Mouse (Mus musculus) CH12.LX (cell line): Measurements from ENCODE around the gene Ahnak. TPM values are rescaled to one million over a fixed set of nuclear protein-coding genes. Genes with fewer than 3 reads are reported as not detected.

Experiments
- DNase-seq: peaks from one replicate; pipeline ENCODE4 v3.0.0-alpha.2; 2013; ENCODE audit errors: extremely low read depth
- H3K27ac ChIP-seq: 2 replicates; pipeline ENCODE4 v1.5.1; 2012; ENCODE audit warnings: low read depth, mild to moderate bottlenecking, control low read depth, moderate library complexity; ENCODE audit not compliant: insufficient read depth
- H3K27me3 ChIP-seq: replicated peaks from 2 replicates; pipeline ENCODE3; 2012; ENCODE audit warnings: inconsistent platforms
- H3K36me3 ChIP-seq, 2 experiments: replicated peaks in 1 of 2; 2 replicates each; pipeline versions ENCODE3 to v1.6.1; 2012; ENCODE audit warnings: inconsistent platforms in 1 of 2, low read length in 1 of 2, mild to moderate bottlenecking in 1 of 2, mixed read lengths in 1 of 2, moderate library complexity in 1 of 2; ENCODE audit not compliant: control insufficient read depth in 1 of 2, insufficient read depth in 1 of 2
- H3K4me1 ChIP-seq, 2 experiments: 2 replicates each; pipeline ENCODE4 v1.6.1; 2012; ENCODE audit warnings: inconsistent platforms in 1 of 2, moderate library complexity in 1 of 2; ENCODE audit not compliant: insufficient read depth in 2 of 2, control insufficient read depth in 1 of 2
- H3K4me2 ChIP-seq: 2 replicates; pipeline ENCODE4 v1.6.1; 2012; ENCODE audit warnings: low read depth, mild to moderate bottlenecking, control low read depth; ENCODE audit not compliant: poor library complexity, insufficient read depth, severe bottlenecking
- H3K4me3 ChIP-seq, 3 experiments: fragments of 150-350 bp in 1 of 3; sonication (generic) in 1 of 3; replicated peaks in 1 of 3; 2 replicates each; pipeline versions ENCODE3 to v1.5.1; 2011 to 2012; ENCODE audit warnings: low read depth in 2 of 3, low read length in 2 of 3, mild to moderate bottlenecking in 2 of 3, moderate library complexity in 2 of 3, control low read depth in 1 of 3, improper control_type of control experiment in 1 of 3, inconsistent platforms in 1 of 3, mixed read lengths in 1 of 3; ENCODE audit not compliant: poor library complexity in 1 of 3
- H3K79me2 ChIP-seq: replicated peaks from 2 replicates; pipeline ENCODE4 v1.6.1; 2012; ENCODE audit warnings: mild to moderate bottlenecking, moderate library complexity; ENCODE audit not compliant: control insufficient read depth, poor library complexity, insufficient read depth, severe bottlenecking; ENCODE audit errors: extremely low read depth
- H3K9ac ChIP-seq: 2 replicates; pipeline ENCODE4 v1.6.1; 2012; ENCODE audit warnings: low read depth, mild to moderate bottlenecking, control low read depth, moderate library complexity; ENCODE audit not compliant: insufficient read depth
- H3K9me3 ChIP-seq: replicated peaks from 2 replicates; pipeline ENCODE3; 2012; ENCODE audit warnings: low read length, inconsistent platforms, mixed read lengths
- CHD1 ChIP-seq: IDR thresholded peaks from 2 replicates; pipeline ENCODE4 v1.6.1; 2012; ENCODE audit warnings: low read depth, low read length, improper control_type of control experiment, inconsistent platforms
- ELF1 ChIP-seq: IDR thresholded peaks from 2 replicates; pipeline ENCODE4 v1.6.1; 2014; ENCODE audit warnings: low read depth, mild to moderate bottlenecking, inconsistent platforms, low read length, improper control_type of control experiment
- EP300 ChIP-seq: IDR thresholded peaks from 2 replicates; pipeline ENCODE4 v1.6.1; 2011; ENCODE audit warnings: low read length, improper control_type of control experiment
- ETS1 ChIP-seq: conservative IDR thresholded peaks from 2 replicates; pipeline ENCODE4 v1.6.1; 2012; ENCODE audit warnings: low read depth, mild to moderate bottlenecking, inconsistent platforms, low read length, improper control_type of control experiment, moderate library complexity
- HCFC1 ChIP-seq: IDR thresholded peaks from 2 replicates; pipeline ENCODE4 v1.6.1; 2012; ENCODE audit warnings: low read depth, mild to moderate bottlenecking, inconsistent platforms, low read length, improper control_type of control experiment
- JUND ChIP-seq: conservative IDR thresholded peaks from 2 replicates; pipeline ENCODE4 v1.6.1; 2011; ENCODE audit warnings: low read depth, low read length, improper control_type of control experiment
- MAFK ChIP-seq: IDR thresholded peaks from 2 replicates; pipeline ENCODE4 v1.6.1; 2011; ENCODE audit warnings: low read length, improper control_type of control experiment; ENCODE audit not compliant: insufficient replicate concordance
- MAX ChIP-seq: IDR thresholded peaks from 2 replicates; pipeline ENCODE4 v1.6.1; 2011; ENCODE audit warnings: low read length, improper control_type of control experiment
- MXI1 ChIP-seq: IDR thresholded peaks from 2 replicates; pipeline ENCODE4 v1.6.1; 2011; ENCODE audit warnings: mild to moderate bottlenecking, low read depth, low read length, improper control_type of control experiment
- MYC ChIP-seq: IDR thresholded peaks from 2 replicates; pipeline ENCODE4 v1.6.1; 2011; ENCODE audit warnings: low read depth, mild to moderate bottlenecking, improper control_type of control experiment, low read length
- NRF1 ChIP-seq: IDR thresholded peaks from 2 replicates; pipeline ENCODE4 v1.6.1; 2014; ENCODE audit warnings: low read depth, mild to moderate bottlenecking, inconsistent platforms, low read length, improper control_type of control experiment, moderate library complexity
- PAX5 ChIP-seq: IDR thresholded peaks from 2 replicates; pipeline ENCODE4 v1.6.1; 2012; ENCODE audit warnings: low read length, inconsistent platforms, mixed read lengths
- POLR2A ChIP-seq: IDR thresholded peaks from 2 replicates; pipeline ENCODE4 v1.6.1; 2011; ENCODE audit warnings: low read depth, mild to moderate bottlenecking, improper control_type of control experiment, low read length
- RAD21 ChIP-seq: IDR thresholded peaks from 2 replicates; pipeline ENCODE4 v1.6.1; 2011; ENCODE audit warnings: low read depth, mild to moderate bottlenecking, low read length, improper control_type of control experiment, moderate library complexity
- SMC3 ChIP-seq: IDR thresholded peaks from 2 replicates; pipeline ENCODE4 v1.6.1; 2011; ENCODE audit warnings: low read depth, low read length, improper control_type of control experiment
- TBP ChIP-seq: conservative IDR thresholded peaks from 2 replicates; pipeline ENCODE4 v1.6.1; 2011; ENCODE audit warnings: low read depth, low read length, improper control_type of control experiment
- UBTF ChIP-seq: IDR thresholded peaks from 2 replicates; pipeline ENCODE4 v1.6.1; 2012; ENCODE audit warnings: low read depth, mild to moderate bottlenecking, inconsistent platforms, low read length, improper control_type of control experiment, moderate library complexity
- ZC3H11A ChIP-seq: IDR thresholded peaks from 2 replicates; pipeline ENCODE4 v1.6.1; 2012; ENCODE audit warnings: low read depth, mild to moderate bottlenecking, inconsistent platforms, low read length, improper control_type of control experiment
- ZKSCAN1 ChIP-seq: IDR thresholded peaks from 2 replicates; pipeline ENCODE4 v1.6.1; 2012; ENCODE audit warnings: low read depth, inconsistent platforms, low read length, improper control_type of control experiment, borderline replicate concordance
- ZMIZ1 ChIP-seq: IDR thresholded peaks from 2 replicates; pipeline ENCODE4 v1.6.1; 2012; ENCODE audit warnings: low read depth, mild to moderate bottlenecking, inconsistent platforms, low read length, improper control_type of control experiment
- dilution Hi-C: fragments of 300-500 bp; cut with MboI; formaldehyde crosslinking; loops from 2 replicates; pipeline ENCODE4 v1.14.3; 2020; ENCODE audit warnings: low sequenced_read_pairs; ENCODE audit not compliant: extremely low pct_unique_long_range_greater_than_20kb, extremely low pct_ligation_motif_present
- in situ Hi-C: fragments of 300-500 bp; cut with MboI; formaldehyde crosslinking; loops from 3 replicates; pipeline ENCODE4 v1.14.3; 2019; ENCODE audit warnings: low sequenced_read_pairs, low pct_ligation_motif_present, low pct_unique_long_range_greater_than_20kb, mixed read lengths
- polyA plus RNA-seq: library from polyadenylated mRNA; unstranded; fragments of >175 nt; gene quantifications from 2 replicates; pipeline ENCODE4 v1.2.1, GENCODE M21; 2012; ENCODE audit warnings: low read depth; ENCODE audit not compliant: insufficient read length
- total RNA-seq, 2 experiments: library from RNA; depleted of rRNA; stranded (reverse); fragments of 300-350 nt in 1 of 2; fragments of >200 nt in 1 of 2; gene quantifications; 2 replicates each; pipeline ENCODE4 v1.2.3; 2012 to 2014

Ahnak gene
- total and polyA plus RNA-seq, 3 experiments: 1.7 to 21.7 (median 1.8) TPM

GRCm38 (mm10) chr19:9103986-9104385 is 114.9 kb downstream of the Ahnak start:
- Histone ChIP-seq H3K79me2 (no peaks in the 10 kb centered on the region), H3K36me3 (no peaks in the 10 kb centered on the region), H3K4me1 (peaks cover 25 to 54% of the 10 kb centered on the region in 2 experiments), H3K9ac (no peak overlapping the region), H3K4me3 (no peak overlapping the region), H3K27ac (no peak overlapping the region), H3K4me2 (no peak overlapping the region), H3K27me3 (no peaks in the 10 kb centered on the region), H3K9me3 (no peaks in the 10 kb centered on the region)
- in situ Hi-C loops: loop anchor here (5.0 to 25.0 kb wide), 2 partner anchors 247 to 367 kb away; partner anchors contain the start of genes 1700092M07Rik, Stx5a and Wdr74
- TF ChIP-seq ELF1 (no peak), MAX (no peak), ZC3H11A (no peak), TBP (no peak), MYC (no peak), SMC3 (no peak), RAD21 (no peak), ZMIZ1 (no peak), UBTF (no peak), ZKSCAN1 (no peak), CHD1 (no peak), EP300 (no peak), PAX5 (no peak), MAFK (no peak), MXI1 (no peak), NRF1 (no peak), JUND (no peak), POLR2A (no peak)
- dilution Hi-C loops: no loop called here
- no peak for DNase-seq

GRCm38 (mm10) chr19:9105101-9105685 is 116.1 kb downstream of the Ahnak start:
- dilution Hi-C loops: no loop called here
- Histone ChIP-seq H3K27me3 (no peaks in the 10 kb centered on the region), H3K27ac (no peak overlapping the region), H3K4me3 (no peak overlapping the region), H3K79me2 (no peaks in the 10 kb centered on the region), H3K9me3 (no peaks in the 10 kb centered on the region), H3K4me2 (no peak overlapping the region), H3K36me3 (no peaks in the 10 kb centered on the region), H3K4me1 (peaks cover 14 to 53% of the 10 kb centered on the region in 2 experiments), H3K9ac (no peak overlapping the region)
- TF ChIP-seq HCFC1 (no peak), ETS1 (no peak)
- no peak for DNase-seq
- in situ Hi-C loops: loop anchor here (25.0 kb wide), 1 partner anchor 368 kb away; the partner anchor contains the start of genes 1700092M07Rik, Stx5a and Wdr74
